Mouse (Mus musculus) thymus, adult 2 months (tissue): Measurements from ENCODE around the gene Fars2.

Source experiments
- CTCF ChIP-seq: fragments of 200-500 bp; IDR thresholded peaks from 2 replicates; pipeline ENCODE4 v1.5.1; 2012; ENCODE audit warnings: mild to moderate bottlenecking, control low read depth, low read length, moderate library complexity, borderline replicate concordance; ENCODE audit not compliant: control insufficient read depth, poor library complexity, insufficient read depth; ENCODE audit errors: extremely low read depth
- POLR2A ChIP-seq: fragments of 200-500 bp; IDR thresholded peaks from 2 replicates; pipeline ENCODE4 v1.6.1; 2012; ENCODE audit warnings: mild to moderate bottlenecking, low read length, control low read depth, moderate library complexity; ENCODE audit not compliant: control insufficient read depth, poor library complexity, insufficient read depth; ENCODE audit errors: extremely low read depth

DNA sequence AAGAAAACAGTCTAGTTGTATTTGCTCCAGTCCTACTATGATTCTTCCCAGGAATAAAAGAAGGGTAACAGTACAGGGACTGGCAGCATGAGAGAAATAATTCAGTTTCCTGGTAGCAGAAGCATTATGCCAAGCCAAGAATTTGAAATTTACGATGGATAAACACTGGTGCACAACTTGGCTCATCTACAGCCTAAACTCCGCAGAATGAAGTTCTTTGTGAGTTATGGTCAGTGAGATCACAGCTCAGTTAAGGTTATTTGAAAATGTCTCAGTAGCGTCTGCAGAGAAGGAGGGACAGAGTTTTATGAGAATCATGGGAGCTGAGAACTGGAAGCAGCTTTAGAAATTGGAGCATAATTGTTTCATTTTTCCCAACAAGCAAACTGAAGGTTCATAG, 31.2 kb upstream of the Fars2 start:
- TF ChIP-seq CTCF, result no peak
- no peak for TF ChIP-seq POLR2A
